Mouse (Mus musculus) forebrain, embryonic 14.5 days (tissue): ENCODE data around the gene Igdcc3. TPM values are rescaled to one million over a fixed set of nuclear protein-coding genes. Genes with fewer than 3 reads are reported as not detected.

ENCODE experiments used
- ATAC-seq: fragments of 200-750 bp; cut with Nextera tagmentation; 2 replicates; pipeline ENCODE4 v1.8.0; 2017; ENCODE audit warnings: mild to moderate bottlenecking, moderate library complexity
- DNase-seq: peaks from one replicate; pipeline ENCODE4 v3.0.0-alpha.2; 2015; ENCODE audit warnings: low spot score
- H3K27ac ChIP-seq: fragments of 300-500 bp; sonication (generic); 2 replicates; pipeline ENCODE4 v1.5.1; 2014; ENCODE audit warnings: low read depth, mild to moderate bottlenecking, control low read depth, low read length, moderate library complexity
- H3K27me3 ChIP-seq: fragments of 300-500 bp; sonication (generic); replicated peaks from 2 replicates; pipeline ENCODE4 v1.6.1; 2014; ENCODE audit warnings: low read length, control low read depth, mixed read lengths; ENCODE audit not compliant: control insufficient read depth, insufficient read depth
- H3K36me3 ChIP-seq: fragments of 300-500 bp; sonication (generic); 2 replicates; pipeline ENCODE4 v1.6.1; 2014; ENCODE audit warnings: low read length, control low read depth; ENCODE audit not compliant: control insufficient read depth, insufficient read depth
- H3K4me1 ChIP-seq: fragments of 300-500 bp; sonication (generic); 2 replicates; pipeline ENCODE4 v1.6.1; 2014; ENCODE audit warnings: antibody characterized with exemption, low read length, control low read depth; ENCODE audit not compliant: control insufficient read depth, insufficient read depth
- H3K4me2 ChIP-seq: fragments of 300-500 bp; sonication (generic); 2 replicates; pipeline ENCODE4 v1.6.1; 2014; ENCODE audit warnings: mild to moderate bottlenecking, control low read depth, low read length
- H3K4me3 ChIP-seq: fragments of 300-500 bp; sonication (generic); 2 replicates; pipeline ENCODE4 v1.5.1; 2014; ENCODE audit warnings: low read depth, low read length, control low read depth
- H3K9ac ChIP-seq: fragments of 300-500 bp; sonication (generic); 2 replicates; pipeline ENCODE4 v1.6.1; 2014; ENCODE audit warnings: mild to moderate bottlenecking, low read length, control low read depth, moderate library complexity
- H3K9me3 ChIP-seq: fragments of 300-500 bp; sonication (generic); replicated peaks from 2 replicates; pipeline ENCODE4 v1.6.1; 2016; ENCODE audit warnings: low read length, control low read depth, mixed read lengths; ENCODE audit not compliant: control insufficient read depth
- WGBS: fragments of 180-500 bp; shearing (Covaris S2); extraction: QIAGEN DNeasy Blood & Tissue Kit; methylation state at CpG from one replicate; pipeline ENCODE4 v1.1.7; 2014; 5-methylcytosine and 5-hydroxymethylcytosine counted together
- polyA plus RNA-seq: library from polyadenylated mRNA; unstranded; fragments of >200 nt; fragmentation: Nextera tagmentation; extraction: Ambion mirVana; gene quantifications from 2 replicates; pipeline ENCODE4 v1.2.1, GENCODE M21; 2014

The Igdcc3 gene
- 5.1 and 5.8 TPM in 2 replicates for polyA plus RNA-seq

- H3K4me3 ChIP-seq = peak within 1 kb of the TSS; percentile 91
- peaks cover 19% of the 10 kb centered on the region for H3K36me3 ChIP-seq
- peak; percentile 83 for DNase-seq
- H3K9ac ChIP-seq = peak within 1 kb of the TSS; percentile 96
- H3K27ac ChIP-seq = peak within 1 kb of the TSS; percentile 97
- 0% methylated on average over 18 of the region's 48 CpGs for WGBS
- no peaks in the 10 kb centered on the region for H3K27me3 ChIP-seq
- H3K4me1 ChIP-seq = peaks cover 23% of the 10 kb centered on the region
- no peaks in the 10 kb centered on the region for H3K9me3 ChIP-seq
- ATAC-seq = peak; percentile 86
- peak within 1 kb of the TSS; percentile 87 for H3K4me2 ChIP-seq
Measured at GRCm38 (mm10) chr9:65140936-65141305, at the start of gene Igdcc3. TSS of gene Igdcc3 (plus strand) at chr9:65141189.

GRCm38 (mm10) chr9:65094237-65094636, 46.8 kb upstream of the Igdcc3 start:
- no peak overlapping the region for H3K4me2 ChIP-seq
- ATAC-seq (peak; percentile 69), DNase-seq (peak; percentile 67)
- no peaks in the 10 kb centered on the region for H3K27me3 ChIP-seq
- H3K27ac ChIP-seq = peak overlapping the region; percentile 41; the same call in 1 of the 2 replicates
- WGBS = 24% methylated on average over 6 of the region's 6 CpGs
- no peak overlapping the region for H3K4me3 ChIP-seq
- H3K9me3 ChIP-seq = no peaks in the 10 kb centered on the region
- H3K4me1 ChIP-seq = peaks cover 6% of the 10 kb centered on the region; the same call in 1 of the 2 replicates
- no peak overlapping the region for H3K9ac ChIP-seq
- H3K36me3 ChIP-seq = no peaks in the 10 kb centered on the region

GRCm38 (mm10) chr9:65100991-65101685, 39.9 kb upstream of the Igdcc3 start, which contains the start of gene Igdcc4:
TSS of gene Igdcc4 (plus strand) at chr9:65101486.
- H3K27me3 ChIP-seq = no peaks in the 10 kb centered on the region
- DNase-seq (peak; percentile 42), ATAC-seq (peak; percentile 13; the same call in 1 of the 2 replicates)
- peaks cover 14% of the 10 kb centered on the region for H3K4me1 ChIP-seq
- H3K4me3 ChIP-seq = peak within 1 kb of the TSS; percentile 77
- peak within 1 kb of the TSS; percentile 91 for H3K9ac ChIP-seq
- 4% methylated on average over 19 of the region's 76 CpGs for WGBS
- H3K27ac ChIP-seq = peak within 1 kb of the TSS; percentile 85
- H3K36me3 ChIP-seq = no peaks in the 10 kb centered on the region
- H3K9me3 ChIP-seq = no peaks in the 10 kb centered on the region; the same call in 1 of the 2 replicates
- H3K4me2 ChIP-seq = peak within 1 kb of the TSS; percentile 98

DNA sequence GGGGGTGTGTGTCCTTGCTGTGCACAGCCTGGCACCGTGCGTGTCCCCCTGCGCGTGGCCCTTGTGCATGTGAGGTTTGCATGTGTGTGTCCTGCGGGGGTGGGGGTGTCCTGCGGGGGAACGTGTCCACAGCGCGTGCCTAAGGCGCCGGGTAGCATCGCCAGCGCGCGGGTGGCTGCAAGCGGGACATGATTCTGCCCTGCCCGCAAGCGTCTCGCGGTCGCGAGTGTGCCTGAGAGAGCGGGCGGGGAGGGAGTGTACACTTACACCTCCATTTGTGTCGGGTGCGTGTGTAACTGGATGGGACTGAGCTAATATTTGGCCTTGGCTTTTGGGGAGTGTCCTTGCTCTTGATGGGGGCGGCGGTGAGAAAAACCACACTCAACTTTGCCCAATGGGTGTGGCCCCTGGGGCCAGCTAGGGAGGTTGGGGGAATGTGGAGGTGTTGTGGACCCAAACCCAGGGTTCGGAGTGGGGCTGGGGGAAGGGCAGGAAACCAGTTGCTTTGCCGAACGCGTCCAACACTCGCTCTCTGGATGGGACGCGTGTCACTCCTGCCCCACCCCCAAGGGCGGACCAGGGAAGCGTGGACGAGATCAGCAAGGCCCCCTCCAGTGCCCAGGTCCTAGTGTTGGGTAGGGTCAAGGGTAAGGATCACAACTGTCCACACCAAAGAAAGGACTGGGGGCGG, 39.2 kb upstream of the Igdcc3 start:
- no peaks in the 10 kb centered on the region for H3K27me3 ChIP-seq
- ATAC-seq (peak; percentile 60), DNase-seq (peak; percentile 64)
- peaks cover 14% of the 10 kb centered on the region for H3K4me1 ChIP-seq
- peak overlapping the region; percentile 91 for H3K9ac ChIP-seq
- peak overlapping the region; percentile 98 for H3K4me2 ChIP-seq
- peak overlapping the region; percentile 85 for H3K27ac ChIP-seq
- no peaks in the 10 kb centered on the region; the same call in 1 of the 2 replicates for H3K9me3 ChIP-seq
- no peaks in the 10 kb centered on the region for H3K36me3 ChIP-seq
- peak overlapping the region; percentile 77 for H3K4me3 ChIP-seq
- WGBS = under 1% methylated on average over 39 of the region's 39 CpGs

GRCm38 (mm10) chr9:65102377-65103172, 38.4 kb upstream of the Igdcc3 start:
- Histone ChIP-seq H3K4me2 (peak overlapping the region; percentile 98), H3K4me3 (peak overlapping the region; percentile 77), H3K27me3 (no peaks in the 10 kb centered on the region), H3K9me3 (no peaks in the 10 kb centered on the region; the same call in 1 of the 2 replicates), H3K9ac (peak overlapping the region; percentile 91), H3K4me1 (peaks cover 14% of the 10 kb centered on the region), H3K36me3 (no peaks in the 10 kb centered on the region), H3K27ac (peak overlapping the region; percentile 85)
- DNase-seq = peak; percentile 88
- peak; percentile 76 for ATAC-seq
- WGBS = 2% methylated on average over 36 of the region's 36 CpGs

- peak overlapping the region; percentile 91 for H3K9ac ChIP-seq
- peaks cover 14% of the 10 kb centered on the region for H3K4me1 ChIP-seq
- peak; percentile 48 for DNase-seq
- 23% methylated on average over 8 of the region's 8 CpGs for WGBS
- ATAC-seq = peak; percentile 7; the same call in 1 of the 2 replicates
- H3K9me3 ChIP-seq = no peaks in the 10 kb centered on the region; the same call in 1 of the 2 replicates
- no peaks in the 10 kb centered on the region for H3K36me3 ChIP-seq
- H3K27me3 ChIP-seq = no peaks in the 10 kb centered on the region
- H3K27ac ChIP-seq = peak overlapping the region; percentile 85
- H3K4me2 ChIP-seq = peak overlapping the region; percentile 98
- peak overlapping the region; percentile 77 for H3K4me3 ChIP-seq
Measured at GRCm38 (mm10) chr9:65103173-65103752, 37.7 kb upstream of the Igdcc3 start.

DNA sequence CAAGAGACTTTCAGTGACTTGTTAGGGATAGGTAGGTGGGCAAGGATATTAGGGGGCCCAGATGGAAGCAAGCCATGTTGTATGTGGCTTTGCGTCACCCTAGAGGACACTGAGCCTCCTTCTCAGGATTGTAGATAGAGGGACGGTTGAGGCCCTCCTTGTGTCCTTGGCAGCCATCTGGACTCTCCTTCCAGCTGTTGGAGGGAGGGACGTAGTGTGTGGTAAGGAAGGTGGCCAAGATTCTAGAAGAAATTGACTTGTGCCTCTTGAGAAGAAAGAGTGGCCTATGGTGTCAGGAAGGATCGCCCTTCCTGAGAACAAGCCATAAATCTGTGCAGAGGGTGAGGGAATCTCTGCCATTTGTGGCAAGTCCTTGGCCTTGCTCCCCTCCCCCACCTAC, 34.2 kb upstream of the Igdcc3 start:
- Histone ChIP-seq H3K9me3 (no peaks in the 10 kb centered on the region), H3K4me2 (no peak overlapping the region), H3K4me3 (no peak overlapping the region), H3K4me1 (peaks cover 33% of the 10 kb centered on the region), H3K36me3 (no peaks in the 10 kb centered on the region), H3K27me3 (no peaks in the 10 kb centered on the region), H3K27ac (no peak overlapping the region), H3K9ac (no peak overlapping the region)
- 84% methylated on average over 4 of the region's 4 CpGs for WGBS
- DNase-seq (no peak), ATAC-seq (no peak)

DNA sequence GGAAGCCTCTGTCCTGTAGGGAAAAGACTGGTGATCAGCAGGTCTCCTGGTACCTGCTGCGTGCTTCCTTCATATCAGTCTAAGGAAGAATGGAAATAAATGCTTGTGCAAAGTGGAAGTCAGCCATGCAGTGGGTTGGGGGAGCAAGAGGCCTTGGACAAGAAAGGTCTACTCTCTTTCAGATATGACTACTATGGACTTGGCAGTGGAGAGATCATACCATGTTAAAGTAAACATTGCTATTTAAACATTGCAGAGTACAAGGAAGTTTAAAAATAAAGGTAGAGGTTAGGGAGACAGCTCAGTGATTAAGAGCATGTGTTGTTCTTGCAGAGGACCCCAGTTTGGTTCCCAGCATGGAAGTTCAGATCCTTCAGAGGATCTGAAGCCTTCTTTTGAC, 33.1 kb upstream of the Igdcc3 start:
- no peak for DNase-seq
- H3K4me1 ChIP-seq = peaks cover 30% of the 10 kb centered on the region
- no peak overlapping the region for H3K9ac ChIP-seq
- no peaks in the 10 kb centered on the region for H3K27me3 ChIP-seq
- no peaks in the 10 kb centered on the region for H3K9me3 ChIP-seq
- no peak overlapping the region for H3K4me3 ChIP-seq
- no peak overlapping the region for H3K27ac ChIP-seq
- no peaks in the 10 kb centered on the region for H3K36me3 ChIP-seq
- no peak for ATAC-seq
- H3K4me2 ChIP-seq = no peak overlapping the region
- 88% methylated on average over 1 of the region's 1 CpGs for WGBS
